Mouse (Mus musculus) layer of hippocampus, postnatal 36 days (tissue): ENCODE results near the gene Gpr37. TPM values are rescaled to one million over a fixed set of nuclear protein-coding genes. Genes with fewer than 3 reads are reported as not detected.

Experiments used
- DNase-seq, 2 experiments: peaks; one replicate each; pipeline ENCODE4 v3.0.0; 2022
- total RNA-seq, 2 experiments: library from RNA; stranded (reverse); gene quantifications; 2 replicates each; pipeline ENCODE4 v1.2.3; 2021

The Gpr37 gene
- total RNA-seq, result 10 to 100 TPM; 38.8 to 39.1 TPM

DNA sequence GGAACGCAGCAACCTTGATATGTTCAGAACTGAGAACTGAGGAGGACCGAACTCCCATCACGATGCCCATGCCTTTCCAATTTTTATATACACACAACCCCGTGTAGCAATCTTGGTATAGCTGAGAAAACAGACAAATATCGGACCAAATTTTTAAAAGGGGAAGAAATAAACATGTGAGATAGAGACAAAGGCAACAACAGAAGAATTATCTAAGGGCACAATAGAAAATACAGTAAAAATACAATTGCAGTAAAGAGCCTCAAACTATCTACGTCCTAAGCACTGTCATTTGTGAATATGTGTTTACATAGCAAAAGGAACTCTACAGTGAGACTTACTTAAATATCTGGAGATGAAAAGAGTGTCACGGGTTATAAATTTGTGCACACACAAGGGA, at the start of gene Gpr37:
Gene Gpr37 (minus strand): TSS at position 101 of the 400 bp plus-strand sequence.
- DNase-seq, result no peak

DNA sequence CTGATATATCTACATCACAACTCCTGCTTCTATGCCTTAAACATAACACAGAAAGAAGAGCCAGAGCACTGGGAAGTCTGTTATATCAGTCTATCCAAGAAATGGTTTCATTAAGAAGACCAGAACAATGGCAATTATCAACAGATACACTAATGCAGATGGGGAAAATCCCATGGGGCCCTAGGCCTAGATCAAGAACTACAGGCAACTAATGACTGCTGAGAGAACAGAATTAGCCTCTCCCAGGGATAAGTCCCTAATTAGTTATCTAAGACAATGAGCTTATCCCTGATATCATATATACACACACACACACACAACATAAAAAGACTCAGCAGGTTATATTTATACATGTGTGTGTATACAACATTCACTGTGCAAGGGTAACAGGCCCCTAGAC, 46.0 kb upstream of the Gpr37 start:
- no peak for DNase-seq

DNA sequence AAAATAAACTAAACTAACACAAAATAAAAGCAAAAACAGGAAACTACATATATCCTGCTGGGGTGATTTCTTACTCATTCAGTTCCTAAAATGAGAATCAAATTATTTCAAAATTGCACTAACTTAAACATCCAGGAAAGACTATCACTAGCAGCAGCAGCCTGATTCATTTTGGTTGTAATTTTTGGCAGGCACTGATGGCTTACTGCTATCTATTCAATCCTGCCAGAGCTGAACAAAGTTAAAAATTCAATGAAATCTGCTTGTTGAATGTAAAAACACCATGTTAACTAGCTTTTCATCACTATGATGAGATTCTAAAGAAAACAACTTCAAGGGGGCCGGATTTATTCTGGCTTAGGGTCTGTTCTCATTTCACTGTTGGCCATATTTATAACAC, 36.0 kb upstream of the Gpr37 start:
- DNase-seq, result no peak

DNA sequence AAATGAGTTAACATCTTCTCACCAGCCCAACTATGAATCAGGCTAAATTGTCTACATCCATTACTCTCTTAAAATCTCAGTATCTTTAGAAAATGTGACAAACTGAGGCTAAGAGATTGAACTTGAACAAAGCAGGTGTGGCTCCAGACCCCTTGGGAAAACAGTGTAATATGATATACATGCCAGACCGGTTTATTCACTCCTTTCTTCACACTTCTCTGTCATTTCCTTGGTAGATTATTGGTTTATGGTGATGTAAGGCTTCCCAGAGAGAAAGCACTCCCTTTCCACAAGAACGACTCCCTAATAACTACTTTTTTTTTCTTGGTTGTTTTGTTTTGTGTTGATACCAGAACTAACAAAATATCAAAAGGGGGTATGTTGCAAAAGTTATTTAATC, 20.1 kb upstream of the Gpr37 start:
- DNase-seq, result no peak

DNA sequence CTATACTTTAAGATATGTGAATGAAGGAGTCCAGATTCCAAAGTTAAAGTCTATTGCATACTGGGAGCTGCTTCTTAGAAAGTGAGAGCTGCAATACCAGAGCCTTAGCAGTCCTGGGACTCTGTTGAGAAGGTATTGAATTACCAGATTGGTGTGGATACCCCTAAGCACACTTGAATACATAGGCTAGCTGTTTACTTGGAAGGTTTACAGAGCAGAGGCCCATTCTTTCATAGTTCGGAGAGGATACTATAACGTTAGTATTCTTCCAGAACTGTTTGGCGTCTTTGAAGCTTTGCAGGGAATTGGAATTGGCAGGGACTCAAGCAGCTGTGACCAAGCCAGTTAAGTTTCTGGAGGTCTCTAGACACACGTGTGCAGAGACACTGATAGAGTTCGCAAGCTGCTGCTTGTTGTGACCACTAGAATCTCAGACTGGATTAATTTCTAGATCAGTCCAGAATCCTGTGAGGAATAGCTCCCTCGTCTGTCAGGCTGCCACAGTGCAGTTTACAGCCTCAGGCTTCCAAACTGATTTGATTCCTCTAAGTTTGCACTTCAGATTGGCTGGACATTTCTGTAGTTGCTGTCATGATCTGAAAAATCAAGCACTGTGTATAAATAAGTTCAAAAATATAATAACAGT, 18.8 kb upstream of the Gpr37 start:
- peak; percentile 62 to 68 for DNase-seq

DNA sequence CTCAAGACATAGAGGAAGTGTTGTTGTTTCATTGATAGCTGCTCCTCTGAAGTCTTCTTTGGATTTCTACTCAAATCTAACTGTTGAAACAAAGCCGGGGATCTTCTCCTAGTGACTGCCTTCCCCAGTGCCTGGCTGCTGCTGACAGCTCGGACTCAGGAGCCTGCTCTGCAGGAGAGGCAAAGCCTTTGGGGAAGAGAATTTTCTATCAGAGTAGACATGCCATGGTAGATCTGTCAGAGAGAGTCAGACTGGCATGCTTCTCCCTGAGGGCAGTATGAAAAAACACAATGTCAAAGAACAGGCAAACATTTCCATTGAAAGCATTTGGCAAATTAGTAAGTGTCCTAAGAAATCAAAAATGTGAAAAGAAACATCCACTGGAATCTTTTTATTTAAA, 9.4 kb upstream of the Gpr37 start:
- no peak for DNase-seq

DNA sequence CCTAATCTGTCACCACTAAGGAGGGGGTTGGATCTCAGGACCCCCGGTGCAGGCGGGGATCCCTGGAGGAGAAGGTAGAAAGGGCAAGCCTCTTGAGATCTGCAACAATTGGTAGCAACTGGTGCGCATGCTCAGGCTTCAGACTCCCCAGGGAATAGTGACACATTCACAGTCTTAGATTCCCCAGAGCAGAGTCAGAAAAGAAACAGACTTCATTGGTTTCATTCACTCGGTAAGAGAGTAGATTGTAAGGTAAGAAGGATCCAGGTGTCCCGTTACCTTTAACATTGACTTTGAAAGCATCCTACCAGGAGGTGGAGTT, 284 bp downstream of the Gpr37 start:
- DNase-seq, result peak; percentile 43 to 56

DNA sequence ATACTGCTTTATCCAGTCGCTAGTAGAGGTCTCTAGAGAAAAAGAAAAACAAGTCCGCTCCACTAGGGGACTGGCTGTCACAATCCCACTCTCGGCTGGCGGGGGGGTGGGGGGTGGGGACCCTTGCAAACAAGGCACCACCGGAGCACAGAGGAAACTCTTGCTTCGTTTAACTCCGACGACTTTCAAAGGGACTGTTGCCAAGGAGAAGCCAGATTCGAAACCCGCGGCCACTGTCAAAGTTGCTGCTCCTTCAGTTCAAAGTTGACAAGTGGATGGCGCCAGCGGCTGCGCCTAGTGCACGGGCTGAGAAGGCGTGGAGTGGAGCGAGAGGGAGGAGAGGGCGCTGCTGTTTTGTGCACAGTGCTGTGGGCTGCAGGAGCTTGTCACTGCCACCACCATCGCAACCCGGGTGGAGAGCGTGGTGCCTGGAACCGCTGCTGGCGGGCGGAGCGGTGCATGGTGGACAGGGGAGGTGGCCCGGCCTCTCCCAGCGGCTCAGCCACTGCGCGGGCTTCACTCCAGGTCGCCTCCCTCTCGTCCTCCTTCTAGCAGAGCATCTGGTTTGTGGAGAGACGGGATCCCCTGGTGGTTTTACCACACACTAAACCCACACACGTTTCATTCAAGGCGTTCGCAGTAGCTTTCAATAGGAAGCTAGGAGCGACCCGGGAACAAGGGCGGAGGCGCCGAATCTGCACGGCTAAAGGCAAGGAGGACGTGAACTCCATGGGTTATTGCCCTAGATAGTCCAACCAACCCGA, 827 bp downstream of the Gpr37 start:
- DNase-seq, result peak; percentile 73 to 77

DNA sequence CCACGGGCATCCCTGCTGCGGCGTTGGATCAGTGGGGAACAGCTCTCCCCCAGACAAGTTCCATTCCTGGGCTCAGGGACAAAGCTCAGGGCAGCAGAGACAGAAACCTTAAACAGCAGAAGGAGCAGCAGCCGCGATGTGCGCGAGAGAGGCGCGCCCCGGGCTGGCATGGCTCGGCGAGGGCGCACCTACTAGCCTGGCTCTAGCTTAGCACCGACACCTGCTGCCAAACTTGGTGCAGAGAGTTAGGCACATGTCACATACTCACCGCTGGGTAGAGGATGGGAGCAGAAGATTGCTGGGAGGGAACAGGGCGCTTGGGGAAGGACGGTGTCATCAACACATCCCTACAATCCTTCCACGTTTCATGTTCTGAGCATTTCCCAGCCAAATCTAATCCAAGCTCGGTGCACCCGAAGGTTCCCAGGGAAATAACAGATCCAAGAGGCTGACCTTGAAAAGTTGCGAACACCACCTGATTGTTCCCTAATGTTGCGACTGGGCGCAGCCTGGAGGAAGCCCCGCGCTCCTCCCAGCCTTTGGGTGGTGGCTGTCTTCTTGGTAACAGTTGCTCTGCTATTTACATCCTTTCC, 1.5 kb downstream of the Gpr37 start:
- DNase-seq, result peak; percentile 46 to 51

DNA sequence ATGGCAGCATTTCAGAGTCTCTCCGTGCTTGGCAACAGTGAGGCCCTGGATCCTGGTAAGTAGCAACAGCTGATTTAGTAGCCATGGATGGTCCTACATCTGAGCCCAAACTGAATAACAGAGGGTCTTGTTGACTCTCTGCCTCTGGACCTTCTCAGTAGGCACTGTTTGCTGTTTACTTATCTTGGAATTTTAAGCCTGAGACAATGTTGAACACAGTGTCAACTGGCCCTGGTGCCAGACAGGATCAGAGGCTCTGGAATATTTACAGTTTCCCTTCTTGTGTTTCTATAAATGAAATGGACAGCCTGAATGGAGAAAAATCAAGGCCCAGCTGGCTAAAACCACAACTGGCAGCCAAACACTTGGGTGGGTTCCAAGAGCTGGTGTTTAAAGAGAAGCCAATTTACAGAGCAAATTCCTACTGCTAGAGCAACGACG, 3.7 kb downstream of the Gpr37 start:
- peak; percentile 29 to 31 for DNase-seq

DNA sequence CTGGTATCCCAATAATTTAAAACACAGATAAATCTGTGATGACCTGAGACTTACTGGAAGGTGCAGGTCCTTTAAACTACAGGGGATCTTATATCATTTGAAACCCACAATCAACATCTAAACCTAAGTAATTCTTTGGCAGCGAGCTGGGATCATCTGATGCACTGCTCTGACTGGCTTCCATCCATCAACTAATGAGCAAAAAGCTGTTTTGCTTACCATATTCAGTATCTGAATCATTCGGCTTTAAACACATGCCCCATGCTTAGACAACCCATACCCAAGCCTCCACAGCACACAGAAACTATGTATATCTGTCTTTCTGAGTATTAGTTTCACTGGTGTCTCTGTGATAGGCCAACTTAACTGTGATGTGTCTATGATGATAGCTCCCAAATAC, 6.1 kb downstream of the Gpr37 start:
- DNase-seq, result no peak

DNA sequence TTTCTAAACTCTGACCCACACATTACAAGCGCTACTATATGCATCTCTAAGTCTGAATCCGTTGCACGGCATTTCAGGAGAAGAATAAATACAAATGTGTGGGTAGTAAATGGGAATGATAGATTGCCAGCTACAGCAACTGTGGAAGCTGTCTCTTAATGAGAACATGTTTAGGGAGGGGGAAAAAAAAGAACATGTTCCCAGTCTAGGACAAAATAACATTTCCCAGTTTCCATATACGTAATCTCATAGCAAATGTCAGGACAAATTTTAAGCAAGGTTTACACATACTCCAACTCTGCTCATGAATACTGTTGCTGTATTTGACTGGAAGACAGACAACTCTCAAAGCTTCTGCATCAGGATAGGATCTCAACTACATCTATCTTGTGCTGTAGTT, 15.4 kb downstream of the Gpr37 start:
- DNase-seq, result no peak

DNA sequence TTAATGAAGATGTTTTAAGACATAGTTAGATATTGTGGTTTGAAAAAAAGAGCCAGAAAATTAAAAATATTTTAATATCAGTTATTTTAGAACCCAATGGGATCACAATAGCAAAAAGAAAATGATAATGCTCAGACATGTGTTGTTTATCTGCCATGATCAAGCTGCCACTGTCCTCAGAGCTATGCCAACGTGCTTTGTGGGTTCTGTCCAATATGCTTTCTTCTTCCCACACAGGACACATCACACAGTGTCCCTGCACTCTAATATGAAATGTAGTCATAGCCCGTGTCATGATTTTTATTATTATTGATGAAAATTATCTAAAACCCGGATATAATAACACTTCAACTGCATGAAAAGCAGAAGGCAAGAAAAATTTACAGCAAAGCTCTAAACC, 16.7 kb downstream of the Gpr37 start:
- no peak for DNase-seq

DNA sequence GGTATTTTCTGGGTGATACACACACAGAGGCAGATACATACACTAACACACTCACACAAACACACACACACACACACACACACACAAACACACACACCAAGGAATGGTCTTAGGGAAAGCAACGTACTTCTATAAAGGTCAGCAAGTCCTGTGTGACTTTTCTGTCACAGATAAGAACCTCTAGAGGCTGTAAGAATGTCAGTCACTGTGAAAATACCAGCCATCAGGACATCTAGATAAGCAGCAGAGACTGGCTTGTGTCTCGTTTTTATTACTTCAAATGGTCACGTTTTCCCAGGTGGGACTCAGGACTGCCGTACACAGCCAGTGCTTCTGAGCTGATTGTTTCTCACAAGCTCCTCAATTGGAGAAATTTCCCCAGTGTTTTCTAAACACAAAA, 20.4 kb downstream of the Gpr37 start:
- no peak for DNase-seq

DNA sequence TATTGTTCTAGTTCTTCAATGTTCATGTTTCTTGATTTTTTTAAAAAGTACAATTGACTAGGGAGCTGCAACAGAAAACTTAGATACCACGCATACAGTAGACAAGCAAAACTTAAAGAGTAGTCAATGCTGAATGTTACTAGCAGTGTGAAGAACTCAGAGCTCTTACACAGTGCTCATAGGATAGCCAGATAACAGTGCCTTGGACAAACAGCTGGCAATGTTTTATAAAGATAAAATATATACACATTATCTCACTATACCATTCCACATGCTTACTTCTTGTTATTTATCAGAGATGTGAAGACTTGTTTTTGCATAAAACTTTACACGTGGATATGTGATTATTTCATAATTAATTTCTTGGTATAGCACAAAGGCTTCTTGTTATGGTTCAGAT, 26.6 kb downstream of the Gpr37 start:
- no peak for DNase-seq

DNA sequence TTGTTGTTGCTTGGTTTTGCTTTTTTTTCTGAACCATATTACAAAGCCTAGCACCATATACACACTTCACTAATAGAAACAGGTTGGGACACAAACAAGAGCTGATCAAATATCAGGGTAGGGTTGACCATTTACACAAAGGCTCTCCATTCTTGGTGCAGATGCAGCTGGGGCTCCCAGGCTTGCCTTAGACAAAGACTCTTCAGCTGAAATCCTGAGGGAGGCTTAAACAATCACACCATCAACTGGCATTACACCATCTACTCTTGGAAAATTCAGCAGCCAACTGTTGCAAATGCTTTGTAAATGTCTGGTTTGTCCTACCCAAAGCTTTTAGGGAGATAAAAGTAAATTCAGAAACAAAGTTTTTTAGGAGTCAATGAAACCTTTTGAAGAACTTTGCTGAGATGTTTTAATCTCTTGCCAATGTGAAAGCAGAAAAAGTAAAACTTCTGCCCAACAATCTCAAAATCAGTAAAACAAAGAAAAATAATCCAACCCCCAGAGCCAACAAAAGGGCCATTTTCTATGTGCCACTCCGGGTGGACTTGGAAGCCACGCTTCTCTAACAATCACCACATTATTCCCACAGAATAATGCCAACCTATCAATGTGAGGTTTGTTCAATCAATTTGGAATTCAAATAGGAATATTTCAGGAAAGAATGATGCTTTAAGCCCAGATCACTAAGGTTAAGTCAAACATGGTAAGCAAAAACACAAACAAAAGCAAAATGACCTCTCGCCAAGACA, 30.4 kb downstream of the Gpr37 start:
- no peak for DNase-seq

Other genes with a start within 250 kb of the Gpr37 start
- 10 to 100 TPM; 17.4 to 19.3 TPM for gene Pot1a, start 118.5 kb upstream of the Gpr37 start, total RNA-seq